9 mouse cellular contexts compared by ENCODE assay signal in genomic region chr17:36161129-36162051, GRCm38 (mm10). TPM values are rescaled to one million over a fixed set of nuclear protein-coding genes. Genes with fewer than 3 reads are reported as not detected.
DNase-seq lines count a peak whose midpoint lies in the region; ATAC-seq and TF ChIP-seq lines count a peak whose summit lies in the region.
"Had no signal": no experiment of that assay in that cellular context is flagged by ENCODE, and none has a peak within 500 bp of the region (broad histone marks: within the 10 kb centered on the region; RNA-seq: fewer than 3 reads in every experiment).

No protein-coding gene starts in this region.

- no peak overlapping the region for H3K27ac ChIP-seq in forebrain, embryonic 10.5 days
- no peak overlapping the region for H3K27ac ChIP-seq in forebrain, embryonic 14.5 days (ENCODE audit: low read depth, low read length)
- H3K27ac ChIP-seq in thymus, adult 2 months (ENCODE audit: control insufficient read depth, insufficient read depth, low read length): no peak overlapping the region
- H3K27ac ChIP-seq in lung, postnatal 0 days (ENCODE audit: low read length): no peak overlapping the region
- H3K27ac ChIP-seq in stomach, postnatal 0 days (replicated peaks): no peak overlapping the region

- H3K9me3 ChIP-seq in forebrain, embryonic 10.5 days: no peaks in the 10 kb centered on the region
- H3K9me3 ChIP-seq in forebrain, embryonic 14.5 days (replicated peaks; ENCODE audit: control insufficient read depth, low read length): no peaks in the 10 kb centered on the region
- no peaks in the 10 kb centered on the region for H3K9me3 ChIP-seq in lung, postnatal 0 days (ENCODE audit: low read length)
- H3K9me3 ChIP-seq in stomach, postnatal 0 days (ENCODE audit: control insufficient read depth, low read length): no peaks in the 10 kb centered on the region

- 2% methylated on average over 56 of the region's 56 CpGs for WGBS in forebrain, embryonic 10.5 days
- WGBS in forebrain, embryonic 14.5 days: 2% methylated on average over 56 of the region's 56 CpGs
- 2% methylated on average over 56 of the region's 56 CpGs for WGBS in thymus, adult 2 months
- WGBS in lung, postnatal 0 days: 3% methylated on average over 54 of the region's 56 CpGs
- 4% methylated on average over 46 of the region's 56 CpGs for WGBS in stomach, postnatal 0 days

- ATAC-seq in forebrain, embryonic 14.5 days: no peak
- ATAC-seq in lung, postnatal 0 days: peak; percentile 85
- no peak for ATAC-seq in stomach, postnatal 0 days (ENCODE audit: low FRiP score, low TSS enrichment)
- no peak for ATAC-seq in erythroblast, adult 5-6 weeks (replicated peaks; ENCODE audit: low FRiP score, poor library complexity, severe bottlenecking)
- no peak for ATAC-seq in cerebellum, adult (ENCODE audit: insufficient number of reproducible peaks, low FRiP score, low TSS enrichment)

- no peak for TF ChIP-seq CTCF in thymus, adult 2 months (IDR thresholded peaks at IDR 0.05; ENCODE audit: borderline replicate concordance, control insufficient read depth, extremely low read depth, insufficient read depth, low read length, poor library complexity)
- no peak for TF ChIP-seq CTCF in lung, postnatal 0 days (IDR thresholded peaks at IDR 0.05)
- TF ChIP-seq CTCF in stomach, postnatal 0 days (IDR thresholded peaks at IDR 0.05; ENCODE audit: low read depth): no peak

- H3K27me3 ChIP-seq in forebrain, embryonic 10.5 days (ENCODE audit: poor library complexity, severe bottlenecking): peaks cover 98% of the 10 kb centered on the region
- peaks cover 57% of the 10 kb centered on the region for H3K27me3 ChIP-seq in forebrain, embryonic 14.5 days (replicated peaks; ENCODE audit: control insufficient read depth, insufficient read depth, low read length)
- H3K27me3 ChIP-seq in thymus, adult 2 months (ENCODE audit: control insufficient read depth, insufficient read depth, low read length): peaks cover 12% of the 10 kb centered on the region
- H3K27me3 ChIP-seq in lung, postnatal 0 days (replicated peaks; ENCODE audit: insufficient read depth, low read length): 0 out of 2 replicates have a peak, but pooled peaks cover 7% of the 10 kb centered on the region
- H3K27me3 ChIP-seq in stomach, postnatal 0 days (ENCODE audit: control insufficient read depth, insufficient read depth, low read length): peaks cover 8% of the 10 kb centered on the region; the same call in 1 of the 2 replicates

- no peak for DNase-seq in forebrain, embryonic 10.5 days (ENCODE audit: extremely low spot score, low spot score)
- no peak for DNase-seq in forebrain, embryonic 14.5 days (ENCODE audit: low spot score)
- DNase-seq in thymus, adult 2 months: no peak
- no peak for DNase-seq in thymus, postnatal 10 days (ENCODE audit: low spot score in 2 of 2)
- DNase-seq in lung, postnatal 0 days (ENCODE audit: low spot score): peak; percentile 57
- DNase-seq in stomach, postnatal 0 days (ENCODE audit: low spot score): no peak

- H3K4me3 ChIP-seq in forebrain, embryonic 10.5 days: peak overlapping the region; percentile 29
- H3K4me3 ChIP-seq in forebrain, embryonic 14.5 days (ENCODE audit: low read depth, low read length): no peak overlapping the region
- H3K4me3 ChIP-seq in thymus, adult 2 months (ENCODE audit: control insufficient read depth, insufficient read depth, low read length): peak overlapping the region; percentile 25
- H3K4me3 ChIP-seq in lung, postnatal 0 days (ENCODE audit: low read depth, low read length): peak overlapping the region; percentile 34
- H3K4me3 ChIP-seq in stomach, postnatal 0 days (ENCODE audit: low read depth, low read length): 0 out of 2 replicates have a peak overlapping the region, but pooled peaks have one; percentile 12

- H3K4me1 ChIP-seq in forebrain, embryonic 10.5 days: peaks cover 10% of the 10 kb centered on the region
- no peaks in the 10 kb centered on the region for H3K4me1 ChIP-seq in forebrain, embryonic 14.5 days (ENCODE audit: control insufficient read depth, insufficient read depth, low read length)
- peaks cover 12% of the 10 kb centered on the region for H3K4me1 ChIP-seq in thymus, adult 2 months (replicated peaks; ENCODE audit: control insufficient read depth, insufficient read depth, low read length)
- H3K4me1 ChIP-seq in lung, postnatal 0 days (ENCODE audit: insufficient read depth, low read depth, low read length): no peaks in the 10 kb centered on the region
- H3K4me1 ChIP-seq in stomach, postnatal 0 days (replicated peaks; ENCODE audit: control insufficient read depth, insufficient read depth): no peaks in the 10 kb centered on the region

- no peak for TF ChIP-seq POLR2A in thymus, adult 2 months (IDR thresholded peaks at IDR 0.05; ENCODE audit: control insufficient read depth, extremely low read depth, insufficient read depth, low read length, poor library complexity)

- no peaks in the 10 kb centered on the region for H3K36me3 ChIP-seq in forebrain, embryonic 10.5 days (replicated peaks)
- H3K36me3 ChIP-seq in forebrain, embryonic 14.5 days (ENCODE audit: control insufficient read depth, insufficient read depth, low read length): no peaks in the 10 kb centered on the region
- no peaks in the 10 kb centered on the region for H3K36me3 ChIP-seq in thymus, adult 2 months (ENCODE audit: control insufficient read depth, insufficient read depth, low read length)
- no peaks in the 10 kb centered on the region for H3K36me3 ChIP-seq in lung, postnatal 0 days (ENCODE audit: insufficient read depth, low read length)
- H3K36me3 ChIP-seq in stomach, postnatal 0 days (ENCODE audit: control insufficient read depth, insufficient read depth, low read length): no peaks in the 10 kb centered on the region

- no peak for TF ChIP-seq EP300 in lung, postnatal 0 days (IDR thresholded peaks at IDR 0.05)
- no peak for TF ChIP-seq EP300 in stomach, postnatal 0 days (optimal IDR thresholded peaks at IDR 0.05)

- no peak overlapping the region for H3K9ac ChIP-seq in forebrain, embryonic 14.5 days (ENCODE audit: low read length)
- no peak overlapping the region; the same call in 1 of the 2 replicates for H3K9ac ChIP-seq in lung, postnatal 0 days (replicated peaks; ENCODE audit: low read depth)
- H3K9ac ChIP-seq in stomach, postnatal 0 days (ENCODE audit: low read length): no peak overlapping the region

- H3K4me2 ChIP-seq in forebrain, embryonic 14.5 days (ENCODE audit: low read length): no peak overlapping the region
- H3K4me2 ChIP-seq in lung, postnatal 0 days (replicated peaks; ENCODE audit: low read depth, low read length): peak overlapping the region; percentile 60
- peak overlapping the region; percentile 32 for H3K4me2 ChIP-seq in stomach, postnatal 0 days (replicated peaks; ENCODE audit: low read depth)

RNA-seq across cellular contexts. Expression of gene Gm8909, which starts 6.9 kb away (rescaled TPM):
- not detected in 2 replicates for polyA plus RNA-seq in forebrain, embryonic 10.5 days (2016; fragmentation: Nextera tagmentation; extraction: Ambion mirVana)
- not detected in 2 replicates for polyA plus RNA-seq in forebrain, embryonic 14.5 days (2014; fragmentation: Nextera tagmentation; extraction: Ambion mirVana)
- 20.1 and 20.8 TPM in 2 replicates for polyA plus RNA-seq in thymus, adult 2 months (2012; rRNA removed)
- 6.7 and 9.6 TPM in 2 replicates for polyA plus RNA-seq in lung, postnatal 0 days (2015; fragmentation: Nextera tagmentation; extraction: Ambion mirVana)
- 0.16 and 0.22 TPM in 2 replicates for polyA plus RNA-seq in stomach, postnatal 0 days (2015; fragmentation: Nextera tagmentation; extraction: Ambion mirVana)
- total RNA-seq in erythroblast, adult 5-6 weeks (2015; ENCODE audit: low replicate concordance): not detected in 2 replicates
- total RNA-seq in erythroblast, adult 5-6 weeks (2017; ENCODE audit: low replicate concordance): not detected in 2 replicates
- total RNA-seq: left cerebral cortex, postnatal 10 days had no signal

RNA-seq across cellular contexts. Expression of gene H2-T3, which starts 28.7 kb away (rescaled TPM):
- polyA plus RNA-seq in forebrain, embryonic 10.5 days (2016; fragmentation: Nextera tagmentation; extraction: Ambion mirVana): not detected in 2 replicates
- polyA plus RNA-seq in forebrain, embryonic 14.5 days (2014; fragmentation: Nextera tagmentation; extraction: Ambion mirVana): not detected in 2 replicates
- polyA plus RNA-seq in thymus, adult 2 months (2012; rRNA removed): 1.7 and 2.5 TPM in 2 replicates
- polyA plus RNA-seq in lung, postnatal 0 days (2015; fragmentation: Nextera tagmentation; extraction: Ambion mirVana): 0.12 TPM in 2 replicates
- polyA plus RNA-seq in stomach, postnatal 0 days (2015; fragmentation: Nextera tagmentation; extraction: Ambion mirVana): 0.04 TPM in 1 of 2 replicates, not detected in the other
- not detected in 2 replicates for total RNA-seq in erythroblast, adult 5-6 weeks (2015; ENCODE audit: low replicate concordance)
- not detected in 2 replicates for total RNA-seq in erythroblast, adult 5-6 weeks (2017; ENCODE audit: low replicate concordance)
- total RNA-seq: left cerebral cortex, postnatal 10 days had no signal

RNA-seq across cellular contexts. Expression of gene Gm7030, which starts 32.2 kb away (rescaled TPM):
- not detected in 2 replicates for polyA plus RNA-seq in forebrain, embryonic 10.5 days (2016; fragmentation: Nextera tagmentation; extraction: Ambion mirVana)
- not detected in 2 replicates for polyA plus RNA-seq in forebrain, embryonic 14.5 days (2014; fragmentation: Nextera tagmentation; extraction: Ambion mirVana)
- 1.7 and 2.4 TPM in 2 replicates for polyA plus RNA-seq in thymus, adult 2 months (2012; rRNA removed)
- polyA plus RNA-seq in lung, postnatal 0 days (2015; fragmentation: Nextera tagmentation; extraction: Ambion mirVana): not detected in 2 replicates
- not detected in 2 replicates for polyA plus RNA-seq in stomach, postnatal 0 days (2015; fragmentation: Nextera tagmentation; extraction: Ambion mirVana)
- total RNA-seq in erythroblast, adult 5-6 weeks (2015; ENCODE audit: low replicate concordance): not detected in 2 replicates
- total RNA-seq in erythroblast, adult 5-6 weeks (2017; ENCODE audit: low replicate concordance): not detected in 2 replicates
- total RNA-seq: left cerebral cortex, postnatal 10 days had no signal

RNA-seq across cellular contexts. Expression of gene Gm19684, which starts 39.9 kb away (rescaled TPM):
- polyA plus RNA-seq in forebrain, embryonic 10.5 days (2016; fragmentation: Nextera tagmentation; extraction: Ambion mirVana): not detected in 2 replicates
- polyA plus RNA-seq in forebrain, embryonic 14.5 days (2014; fragmentation: Nextera tagmentation; extraction: Ambion mirVana): not detected in 2 replicates
- polyA plus RNA-seq in thymus, adult 2 months (2012; rRNA removed): 1.4 and 1.7 TPM in 2 replicates
- not detected in 2 replicates for polyA plus RNA-seq in lung, postnatal 0 days (2015; fragmentation: Nextera tagmentation; extraction: Ambion mirVana)
- polyA plus RNA-seq in stomach, postnatal 0 days (2015; fragmentation: Nextera tagmentation; extraction: Ambion mirVana): not detected in 2 replicates
- 1.5 TPM in 1 of 2 replicates, not detected in the other for total RNA-seq in erythroblast, adult 5-6 weeks (2015; ENCODE audit: low replicate concordance)
- total RNA-seq in erythroblast, adult 5-6 weeks (2017; ENCODE audit: low replicate concordance): 0.84 TPM in 1 of 2 replicates, not detected in the other
- total RNA-seq: left cerebral cortex, postnatal 10 days had no signal
